Mouse (Mus musculus): ENCODE data around the gene Vangl2.
"Not testable (repeated sequence)": the region's sequence is repeated elsewhere in the genome, so short reads cannot be mapped to it uniquely, and the experiment has no call there.

Vangl2 gene

DNA sequence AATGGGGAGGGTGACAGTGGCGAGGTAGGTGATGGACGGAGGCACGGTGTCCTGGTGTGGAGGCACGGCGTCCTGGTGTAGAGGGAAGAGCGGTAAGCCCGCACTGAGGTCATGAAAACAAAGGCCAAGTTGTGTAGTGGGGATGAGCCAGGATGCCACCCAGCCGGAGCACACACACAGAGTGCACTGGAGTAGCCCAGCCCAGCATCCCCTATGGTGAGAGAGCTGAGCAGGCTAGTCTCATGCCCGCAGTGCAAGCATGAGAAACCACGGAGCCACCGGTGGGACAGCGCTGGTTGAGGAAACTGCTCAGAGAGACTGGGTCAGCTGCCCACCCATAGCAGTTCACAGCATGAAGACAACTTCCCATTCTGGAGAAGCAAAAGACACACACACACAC, 26.6 kb downstream of the Vangl2 start:
- DNase-seq (ENCODE audit: low spot score) = no peak

- DNase-seq (ENCODE audit: low spot score) = peak; percentile 46
These were observed 27.6 kb downstream of the Vangl2 start for GRCm38 (mm10) chr1:172000641-172001040.

DNA sequence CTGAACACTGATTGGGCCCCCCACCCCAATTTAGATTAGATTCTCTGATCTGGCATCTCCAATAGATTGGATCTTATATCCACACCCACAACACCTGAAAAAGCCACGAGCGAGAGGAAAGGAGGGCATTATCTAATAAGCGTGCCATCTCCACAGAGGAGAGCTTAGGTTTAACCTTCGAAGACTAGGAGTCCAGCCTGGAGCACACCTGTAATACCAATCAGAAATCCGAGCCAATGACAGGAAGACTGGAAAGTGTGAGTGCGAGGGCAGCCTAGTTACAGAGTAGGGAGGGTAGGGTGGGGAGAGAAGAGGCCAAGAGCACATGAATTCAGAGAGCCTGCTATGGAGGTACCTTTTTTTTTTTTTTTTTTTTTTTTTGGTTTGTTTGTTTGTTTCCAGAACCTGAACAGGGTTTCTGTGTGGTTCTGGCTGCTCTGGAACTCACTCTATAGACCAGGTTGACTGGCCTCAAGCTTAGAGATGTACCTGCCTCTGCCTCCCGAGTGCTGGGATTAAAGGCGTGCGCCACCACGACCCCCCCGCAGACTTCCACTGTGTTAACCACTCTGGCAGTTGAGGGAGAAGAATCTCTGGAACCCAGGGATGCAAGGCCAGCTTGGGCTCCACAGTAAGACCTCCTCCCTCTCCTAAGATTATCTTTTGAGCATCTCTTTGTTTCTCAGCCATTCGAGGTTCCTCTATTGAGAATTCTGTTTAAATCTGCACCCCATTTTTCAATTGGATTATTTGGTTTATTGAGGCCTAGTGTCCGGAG, 29.2 kb downstream of the Vangl2 start:
- DNase-seq (ENCODE audit: low spot score) = no peak

GRCm38 (mm10) chr1:171996701-171997100, 31.5 kb downstream of the Vangl2 start:
- DNase-seq (ENCODE audit: low spot score) = no peak

GRCm38 (mm10) chr1:171994918-171995715, 33.1 kb downstream of the Vangl2 start:
- DNase-seq (ENCODE audit: low spot score) = no peak

DNA sequence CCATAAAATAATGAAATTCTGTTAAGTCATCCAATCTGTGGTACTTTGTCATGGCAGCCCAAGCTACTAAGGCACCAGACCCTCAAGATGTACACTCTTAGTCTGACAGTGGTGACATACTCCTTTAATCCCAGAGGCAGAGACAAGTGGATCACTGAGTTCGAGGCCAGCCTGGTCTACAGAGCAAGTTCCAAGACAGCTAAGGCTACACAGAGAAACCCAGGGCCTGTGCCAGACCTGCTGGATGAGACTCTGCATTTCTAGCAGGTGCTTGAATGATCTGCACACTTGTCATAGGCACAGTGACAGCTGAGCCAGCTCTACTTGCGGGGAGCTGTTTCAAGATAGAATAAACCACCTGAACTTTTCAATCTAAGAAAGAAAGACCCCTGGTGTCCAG, 33.7 kb downstream of the Vangl2 start:
- DNase-seq (ENCODE audit: low spot score) = no peak

DNA sequence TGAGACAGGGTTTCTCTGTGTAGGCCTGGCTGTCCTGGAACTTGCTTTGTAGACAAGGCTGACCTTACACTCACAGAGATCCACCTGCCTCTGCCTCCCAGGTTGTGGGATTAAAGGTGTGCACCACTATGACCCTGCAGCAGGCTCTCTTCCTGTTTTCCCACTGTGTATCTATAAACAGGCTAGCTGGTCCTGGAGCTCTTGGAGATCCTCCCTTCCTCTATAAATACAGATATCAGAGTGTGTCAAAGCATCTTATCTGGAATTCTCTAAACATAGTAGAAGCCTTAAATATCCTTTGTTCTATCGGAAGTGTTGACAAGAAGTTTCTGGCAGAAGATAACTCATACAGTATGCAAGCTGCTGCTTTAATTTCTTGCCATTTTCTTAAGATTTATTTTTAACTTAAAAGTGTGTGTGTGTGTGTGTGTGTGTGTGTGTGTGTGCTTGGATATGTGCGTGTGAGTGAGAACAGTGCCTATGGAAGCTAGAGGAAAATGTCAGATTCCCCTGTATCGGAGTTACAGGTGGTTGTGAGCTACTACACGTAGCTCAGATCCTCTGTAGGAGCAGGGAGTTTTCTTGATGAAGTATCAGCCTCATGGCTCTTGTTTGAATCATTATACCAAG, 35.2 kb downstream of the Vangl2 start:
- no peak for DNase-seq (ENCODE audit: low spot score)

DNA sequence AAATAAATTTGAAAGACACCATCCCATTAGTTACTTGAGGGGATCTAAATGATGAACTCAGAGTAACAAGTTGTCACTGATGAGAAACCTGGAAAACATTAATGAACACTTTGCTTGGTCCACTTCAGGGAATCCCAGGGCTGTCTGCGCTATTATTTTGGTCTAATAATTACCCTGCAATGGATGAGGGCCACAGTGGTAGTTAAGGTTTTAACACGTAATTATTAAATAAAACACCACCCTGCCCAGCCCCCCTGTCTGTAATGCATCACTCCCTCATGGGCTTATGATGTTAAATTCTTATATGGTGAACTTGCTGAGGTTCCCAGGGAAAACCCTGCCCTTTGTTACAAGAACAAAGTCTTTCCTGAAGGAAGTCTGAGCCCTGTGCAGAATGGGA, 36.4 kb downstream of the Vangl2 start:
- no peak for DNase-seq (ENCODE audit: low spot score)

- no peak for DNase-seq (ENCODE audit: low spot score)
These were observed 44.1 kb downstream of the Vangl2 start for GRCm38 (mm10) chr1:171984121-171984520.

GRCm38 (mm10) chr1:171983372-171984001, 44.8 kb downstream of the Vangl2 start:
- no peak for DNase-seq (ENCODE audit: low spot score)

DNA sequence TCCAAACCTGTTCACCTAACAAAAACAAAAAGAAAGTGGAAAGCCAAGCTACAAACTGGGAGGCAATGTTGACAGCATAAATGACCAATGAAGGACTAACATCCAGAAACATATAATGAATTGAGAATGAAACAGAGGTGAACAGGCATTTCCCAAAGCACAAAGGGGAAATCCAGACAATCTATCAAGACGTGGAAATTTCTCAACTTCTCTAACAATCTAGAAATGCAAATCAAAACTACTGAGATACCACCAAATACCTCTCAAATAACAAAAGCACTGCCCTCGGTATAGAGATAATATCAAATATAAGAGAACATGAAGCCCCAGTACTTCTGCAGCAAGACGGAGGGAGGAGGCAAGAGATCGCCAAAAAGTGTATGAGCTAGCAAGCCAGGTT, 45.5 kb downstream of the Vangl2 start:
- no peak for DNase-seq (ENCODE audit: low spot score)

DNA sequence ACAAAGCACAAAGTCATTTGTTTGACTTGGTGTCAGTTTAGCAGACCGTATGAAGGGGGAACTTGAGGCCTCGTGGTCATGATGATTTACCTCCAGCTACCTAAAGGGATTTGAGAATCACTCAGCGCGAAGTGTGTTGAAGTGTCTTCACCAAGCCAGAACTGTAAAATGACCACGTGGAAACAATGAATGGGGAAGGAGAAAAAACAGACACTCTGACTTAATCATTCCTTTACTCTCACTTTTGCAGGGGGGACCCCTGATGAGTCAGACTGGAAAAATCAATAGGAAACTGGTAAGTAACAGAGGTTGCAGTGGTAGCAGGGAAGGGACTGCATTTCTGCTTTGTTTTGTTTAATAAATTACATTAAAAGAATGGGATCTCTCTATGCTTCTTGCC, 46.1 kb downstream of the Vangl2 start:
- no peak for DNase-seq (ENCODE audit: low spot score)

DNA sequence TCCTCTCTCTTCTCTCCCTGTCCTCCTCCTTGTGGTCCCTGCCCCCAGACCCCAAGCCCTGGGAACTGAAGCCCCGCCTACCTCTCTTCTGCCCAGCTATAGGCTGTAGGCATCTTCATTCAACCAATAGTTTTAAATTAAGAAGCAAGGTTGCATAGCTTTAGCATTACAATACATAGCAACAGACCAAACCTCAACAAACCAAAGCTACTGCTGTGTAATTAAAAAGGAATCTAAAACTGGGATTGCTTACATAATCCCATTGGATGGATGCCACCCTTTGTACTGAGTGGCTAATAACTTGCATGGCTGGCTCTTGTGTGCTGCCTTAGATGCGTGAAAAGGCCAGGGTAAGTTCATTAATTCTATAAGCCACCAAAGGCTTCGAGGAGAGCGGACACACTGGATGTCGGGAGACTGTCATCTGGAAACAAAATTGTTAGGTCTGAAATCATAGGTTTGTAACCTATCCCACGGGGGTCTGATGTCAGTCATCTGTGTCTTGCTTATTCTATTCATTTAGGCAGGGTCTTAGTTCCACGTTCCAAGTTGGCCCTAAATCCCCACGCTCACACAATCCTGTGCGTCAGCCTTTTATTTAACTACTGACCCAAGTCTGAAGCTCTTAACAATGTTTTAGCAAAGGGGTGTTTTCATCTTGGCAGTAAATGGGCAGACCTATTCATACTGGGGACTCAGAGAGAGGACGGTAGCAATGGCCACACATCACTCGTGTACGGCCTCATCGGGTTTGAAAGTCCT, 48.1 kb downstream of the Vangl2 start:
- DNase-seq (ENCODE audit: low spot score) = no peak

GRCm38 (mm10) chr1:171977891-171978290, 50.4 kb downstream of the Vangl2 start:
- no peak for DNase-seq (ENCODE audit: low spot score)

GRCm38 (mm10) chr1:171976826-171977539, 51.3 kb downstream of the Vangl2 start:
- DNase-seq (ENCODE audit: low spot score) = no peak

- DNase-seq (ENCODE audit: low spot score) = no peak
These were observed 52.4 kb downstream of the Vangl2 start for GRCm38 (mm10) chr1:171975831-171976230.

DNA sequence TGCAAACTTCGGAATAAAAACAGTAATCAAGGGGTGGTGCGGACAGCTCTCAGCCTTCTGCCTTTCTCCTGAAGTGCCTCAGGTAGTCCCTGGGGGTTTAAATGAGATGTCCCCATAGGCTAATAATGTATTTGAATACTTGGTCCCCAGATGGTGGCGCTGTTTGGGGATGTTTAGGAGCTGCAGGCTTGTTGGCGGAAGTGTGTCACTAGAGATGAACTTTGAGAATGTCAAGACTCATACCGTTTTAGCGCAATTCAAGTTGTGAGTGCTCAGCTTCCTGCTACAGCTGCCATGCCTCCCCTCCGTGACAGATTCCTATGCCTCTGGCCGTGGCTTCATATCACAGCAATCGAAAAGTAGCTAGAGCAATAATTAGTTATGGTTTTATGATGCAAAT, 52.9 kb downstream of the Vangl2 start:
- DNase-seq (ENCODE audit: low spot score) = no peak

DNA sequence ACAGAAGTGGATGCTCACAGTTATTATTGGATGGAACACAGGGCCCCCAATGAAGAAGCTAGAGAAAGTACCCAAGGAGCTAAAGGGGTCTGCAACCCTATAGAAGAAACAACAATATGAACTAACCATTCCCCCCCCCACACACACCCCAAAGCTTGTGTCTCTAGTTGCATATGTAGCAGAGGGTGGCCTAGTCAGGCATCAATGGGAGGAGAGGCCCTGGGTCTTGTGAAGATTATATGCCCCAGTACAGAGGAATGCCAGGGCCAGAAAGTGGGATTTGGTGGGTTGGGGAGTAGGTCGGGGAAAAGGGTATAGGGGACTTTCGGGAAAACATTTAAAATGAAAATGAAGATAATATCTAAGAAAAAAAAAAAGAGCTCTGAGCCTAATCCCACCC, 53.9 kb downstream of the Vangl2 start:
- DNase-seq (ENCODE audit: low spot score) = not testable (repeated sequence)

DNA sequence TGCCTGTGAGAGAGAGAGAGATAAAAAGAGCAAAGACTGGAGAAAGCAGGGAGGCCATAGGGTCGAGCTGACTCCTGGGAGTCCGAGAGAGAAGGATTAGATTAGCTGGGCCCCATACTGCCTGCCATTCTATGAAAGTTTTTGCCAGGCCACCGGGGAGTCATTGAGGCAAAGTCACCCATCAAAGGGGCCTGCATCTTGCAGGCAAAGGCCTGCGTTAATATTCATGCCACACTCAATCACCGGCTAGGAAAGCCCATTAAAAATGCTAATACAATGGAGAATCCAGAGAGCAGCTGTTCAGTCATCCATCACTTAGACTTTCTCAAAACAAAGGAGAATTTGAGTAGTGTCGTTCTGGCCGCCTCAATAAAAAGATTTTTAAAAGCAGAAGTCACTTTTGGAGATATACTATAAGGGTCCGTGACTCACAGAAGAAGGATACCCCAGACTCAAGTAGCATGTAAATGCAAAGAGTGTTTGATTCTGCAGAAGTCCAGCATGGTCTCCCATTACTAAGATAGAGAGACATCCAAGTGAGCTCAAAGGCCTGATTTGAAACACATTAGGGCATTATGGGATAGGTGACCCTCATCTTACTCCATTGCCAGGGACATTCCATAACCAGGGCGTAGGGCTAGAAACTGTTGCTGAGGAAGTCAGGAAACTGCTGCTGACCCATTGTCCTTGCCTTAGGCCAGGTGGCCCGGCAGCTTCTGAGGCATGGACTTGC, 57.2 kb downstream of the Vangl2 start:
- no peak for DNase-seq (ENCODE audit: low spot score)

GRCm38 (mm10) chr1:171969221-171969620, 59.0 kb downstream of the Vangl2 start:
- DNase-seq (ENCODE audit: low spot score) = no peak
